Mouse (Mus musculus) megakaryocyte-erythroid progenitor cell, adult 5-6 weeks (primary cell): ENCODE results near the gene Nfkbiz. TPM values are rescaled to one million over a fixed set of nuclear protein-coding genes. Genes with fewer than 3 reads are reported as not detected.
"Not testable (repeated sequence)": the region's sequence is repeated elsewhere in the genome, so short reads cannot be mapped to it uniquely, and the experiment has no call there.

Experiments
- ATAC-seq: replicated peaks from 2 replicates; pipeline ENCODE4 v1.8.0; 2016; ENCODE audit warnings: mild to moderate bottlenecking, inconsistent platforms; ENCODE audit not compliant: severe bottlenecking, poor library complexity, low FRiP score, low TSS enrichment
- total RNA-seq, 2 experiments: library from RNA; stranded (forward) in 1 of 2; stranded (reverse) in 1 of 2; fragments of 200-1000, 215-1000 nt in 1 of 2; fragments of >200 nt in 1 of 2; fragmentation: Nextera tagmentation in 1 of 2; gene quantifications; 2 replicates each; pipeline ENCODE4 v1.2.3; 2014 to 2017

Nfkbiz gene
- total RNA-seq (2014; fragmentation: Nextera tagmentation) (3.5 and 4.9 TPM in 2 replicates), total RNA-seq (2017) (6.1 and 9.4 TPM in 2 replicates)

DNA sequence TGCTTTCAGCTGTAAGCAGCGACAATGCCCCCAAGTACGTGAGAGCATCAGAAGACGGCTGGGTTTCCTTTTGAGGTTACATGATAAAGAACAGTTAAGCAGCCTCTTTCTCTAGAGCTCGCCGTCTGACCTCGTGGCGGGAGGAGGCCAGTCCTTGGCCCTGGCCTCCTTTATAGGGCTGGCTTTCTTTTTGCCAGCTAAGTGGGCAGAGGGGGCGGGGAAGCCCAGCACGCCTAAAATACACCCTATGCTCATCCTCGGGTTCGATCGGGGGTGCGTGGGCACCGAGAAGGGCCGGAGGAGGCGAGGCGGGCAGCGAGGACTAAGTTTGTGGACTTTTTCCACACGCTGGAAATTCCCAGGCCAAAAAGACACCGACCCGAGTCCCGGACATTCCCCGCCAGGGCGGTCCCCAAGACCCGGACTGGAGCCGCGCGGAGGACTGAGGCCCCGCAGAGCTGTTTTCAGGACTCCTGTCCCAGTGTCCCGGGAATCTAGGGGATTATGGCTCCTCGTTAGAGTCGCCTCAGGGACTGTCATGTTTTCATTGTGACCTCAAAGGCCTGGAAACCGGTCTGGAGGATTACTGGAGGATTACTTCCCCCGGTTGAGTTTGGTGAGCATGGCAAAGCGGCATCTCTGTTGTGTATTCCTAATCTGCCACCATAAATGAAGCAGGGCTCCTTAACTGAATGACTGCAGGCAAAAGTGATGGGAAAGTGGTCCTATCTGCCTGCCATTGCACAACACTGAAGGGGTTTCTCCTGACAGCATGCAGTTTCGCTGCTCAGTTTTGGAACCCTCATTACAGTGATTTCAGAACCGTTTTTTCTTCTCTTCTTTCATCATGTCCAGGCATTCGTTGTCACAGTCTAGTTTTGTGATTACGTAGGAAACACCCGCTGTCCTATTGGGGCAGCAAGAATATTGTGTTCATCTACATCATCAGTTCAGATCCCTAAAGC is at the start of gene Nfkbiz:
Gene Nfkbiz (minus strand): TSS at position 390 of the 965 bp plus-strand sequence.
- ATAC-seq = peak; percentile 92

DNA sequence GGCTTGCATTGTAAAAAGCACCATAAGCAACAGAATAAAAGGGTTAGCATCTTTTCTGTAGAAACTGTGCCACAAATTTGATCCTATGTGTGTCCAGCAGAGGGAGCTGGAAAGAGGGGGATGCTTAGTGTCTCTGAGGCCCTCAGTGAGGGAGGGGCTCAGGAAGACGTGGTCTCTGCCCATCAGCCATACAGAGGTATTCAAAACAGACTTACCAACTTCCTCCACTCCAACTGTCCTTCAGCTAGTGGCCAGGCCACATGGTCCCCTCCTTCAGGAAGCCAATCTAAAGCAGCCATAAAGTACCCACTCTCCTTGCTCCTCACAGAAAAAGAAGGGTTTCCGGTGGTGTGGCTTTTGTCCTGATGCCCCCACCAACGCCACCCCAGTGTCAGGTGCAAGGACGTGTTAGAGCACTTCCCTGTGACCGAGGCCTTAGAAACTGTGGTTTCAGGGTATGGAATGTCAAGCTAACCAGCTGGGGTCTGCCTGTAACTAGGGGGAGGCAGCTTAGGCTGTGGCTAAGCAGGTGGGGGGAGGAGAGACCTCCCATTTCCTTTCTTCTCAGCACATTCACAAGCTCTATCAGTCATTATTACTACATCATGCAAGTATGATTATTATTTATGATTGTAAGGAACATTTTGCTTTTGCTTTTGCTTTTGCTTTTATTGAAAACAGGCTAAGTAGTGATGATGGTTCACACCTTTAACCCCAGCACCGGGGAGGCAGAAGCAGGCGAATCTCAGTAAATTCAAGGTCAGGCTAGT is 49.3 kb upstream of the Nfkbiz start:
- ATAC-seq = peak; percentile 72

DNA sequence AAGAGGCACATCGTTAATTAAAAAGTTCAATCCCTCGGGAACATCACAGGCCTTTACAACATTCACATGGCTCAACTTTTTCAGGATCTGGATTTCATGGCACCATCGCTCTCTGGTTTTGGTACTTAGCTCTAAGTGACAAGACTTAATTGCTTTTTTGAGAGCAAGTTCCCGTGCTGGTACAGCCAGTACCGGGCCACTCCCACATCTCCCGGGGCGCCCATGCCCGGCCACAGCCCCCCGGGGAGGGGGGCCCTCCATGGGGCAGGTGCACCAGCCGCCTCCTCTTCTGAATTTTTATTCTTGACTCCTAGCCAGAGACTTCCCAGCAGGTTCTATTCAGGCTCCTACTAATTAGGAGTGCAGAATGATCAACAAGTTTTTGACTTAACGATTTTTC is 45.5 kb upstream of the Nfkbiz start:
- no peak for ATAC-seq

DNA sequence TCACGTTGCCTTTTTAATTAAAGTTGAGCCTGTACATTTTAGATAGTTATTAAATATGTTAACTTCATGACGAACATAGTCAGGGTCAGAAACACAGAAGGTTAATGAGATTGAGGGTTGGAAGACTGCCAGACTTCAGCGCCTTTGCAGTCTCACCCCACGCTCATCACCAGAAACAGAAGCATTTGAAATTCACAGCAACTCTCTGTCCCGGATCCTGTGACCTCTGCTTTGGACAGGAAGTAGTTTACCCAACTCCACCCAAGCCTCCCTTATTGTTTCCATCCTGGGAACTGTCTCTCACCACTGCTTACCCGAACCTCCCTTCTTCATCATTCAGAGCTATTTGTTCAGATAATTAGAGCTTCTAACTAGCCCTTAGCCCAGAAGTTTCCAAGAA is 37.3 kb upstream of the Nfkbiz start:
- peak; percentile 63 for ATAC-seq

DNA sequence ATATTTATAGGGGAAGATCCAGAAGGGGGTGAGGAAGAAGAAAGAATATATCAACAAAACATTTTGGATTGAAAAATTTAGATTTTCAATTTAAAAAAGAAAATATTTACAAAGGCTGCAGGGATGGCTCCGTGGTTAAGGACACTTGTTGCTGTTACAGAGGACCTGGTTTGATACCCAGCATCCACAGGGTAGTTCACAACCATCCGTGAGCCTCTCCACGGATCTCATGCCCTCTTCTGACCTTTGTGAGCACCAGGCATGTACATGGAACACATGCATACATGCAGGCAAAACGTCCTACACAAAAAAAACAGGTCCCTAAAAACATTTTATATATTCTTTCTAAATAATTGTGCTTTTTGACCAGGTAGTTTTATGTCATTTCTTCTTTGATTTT is 25.1 kb upstream of the Nfkbiz start:
- ATAC-seq = no peak

DNA sequence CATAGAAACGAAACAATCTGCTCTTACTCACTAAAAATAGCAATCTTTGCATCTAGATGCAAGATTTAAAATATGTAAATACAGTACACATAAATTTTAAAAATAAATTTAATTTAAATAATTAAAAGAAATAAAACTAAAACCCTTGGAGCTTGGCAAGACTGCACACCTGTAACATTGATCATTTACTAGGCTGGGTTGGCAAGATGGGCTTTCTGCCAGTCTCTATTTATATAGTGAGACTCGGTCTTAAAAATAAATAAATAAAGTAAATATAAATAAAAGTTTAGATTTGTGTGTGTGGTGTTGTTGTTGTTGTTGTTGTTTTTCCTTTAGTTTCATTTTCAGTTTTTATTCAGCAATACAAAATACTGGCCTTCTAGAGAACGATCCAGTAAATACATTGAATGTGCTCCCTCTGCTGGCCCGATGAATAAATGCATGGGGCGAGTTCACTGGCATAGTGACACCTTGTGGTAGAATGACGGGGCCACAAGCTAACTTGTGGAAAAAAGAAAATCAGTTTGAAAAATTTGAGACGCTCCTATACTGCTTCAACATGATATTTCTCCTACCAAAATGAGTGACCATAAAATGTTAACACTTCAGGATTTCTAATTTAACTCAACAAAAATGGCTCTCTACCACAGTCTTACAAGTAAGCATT is 24.6 kb upstream of the Nfkbiz start:
- peak; percentile 92 for ATAC-seq

DNA sequence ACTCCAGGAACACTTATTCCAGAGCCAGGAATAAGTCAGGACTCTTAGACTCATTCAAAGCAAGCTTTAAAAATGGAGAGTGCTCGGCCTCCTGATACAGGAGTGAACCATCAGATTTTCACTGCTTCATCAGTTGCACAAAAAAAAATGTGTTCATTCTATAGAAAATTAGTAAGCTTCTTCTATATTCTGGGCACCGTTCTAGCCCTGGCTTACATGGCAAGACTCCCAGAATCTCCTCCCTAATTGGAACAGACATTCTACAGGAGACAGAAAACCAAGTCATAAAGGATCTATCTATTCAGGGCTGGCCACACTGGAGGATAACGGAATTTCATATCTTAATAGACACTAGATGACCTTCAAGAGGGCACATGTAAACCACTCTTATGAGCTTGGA is 22.4 kb upstream of the Nfkbiz start:
- ATAC-seq = no peak

DNA sequence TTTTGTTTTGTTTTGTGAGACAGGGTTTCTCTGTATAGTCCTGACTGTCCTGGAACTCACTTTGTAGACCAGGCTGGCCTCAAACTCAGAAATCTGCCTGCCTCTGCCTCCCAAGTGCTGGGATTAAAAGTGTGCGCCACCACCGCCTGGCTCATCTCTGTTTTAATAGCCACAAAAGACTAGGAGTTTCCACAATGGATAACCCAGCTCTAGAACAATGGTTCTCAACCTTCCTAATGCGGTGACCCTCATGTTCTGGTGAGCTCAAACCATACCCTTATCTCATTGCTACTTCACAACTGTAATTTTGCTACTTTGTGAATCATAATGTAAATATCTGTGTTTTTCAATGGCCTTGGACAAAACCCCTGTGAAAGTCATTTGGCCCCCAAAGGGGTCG is 20.7 kb upstream of the Nfkbiz start:
- not testable (repeated sequence) for ATAC-seq

DNA sequence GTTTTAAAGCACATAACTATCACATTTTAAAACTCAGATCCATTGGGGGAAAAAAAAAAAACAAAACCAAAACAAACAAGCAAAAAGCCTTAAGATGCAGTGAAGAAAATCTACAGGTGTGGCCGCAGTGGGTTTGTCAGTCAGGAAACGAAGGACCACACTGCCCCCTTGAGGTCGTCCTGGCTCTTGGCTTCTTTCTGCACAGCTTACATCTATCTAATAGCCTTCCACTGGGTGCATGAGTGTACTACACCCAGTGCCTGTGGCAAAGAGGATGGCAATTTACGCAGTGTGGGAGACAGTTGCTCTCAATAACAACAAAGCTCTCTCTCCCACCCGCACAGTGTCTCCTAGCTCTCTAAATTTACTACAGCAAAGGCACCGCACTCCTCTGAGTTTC is 19.8 kb upstream of the Nfkbiz start:
- peak; percentile 91 for ATAC-seq

DNA sequence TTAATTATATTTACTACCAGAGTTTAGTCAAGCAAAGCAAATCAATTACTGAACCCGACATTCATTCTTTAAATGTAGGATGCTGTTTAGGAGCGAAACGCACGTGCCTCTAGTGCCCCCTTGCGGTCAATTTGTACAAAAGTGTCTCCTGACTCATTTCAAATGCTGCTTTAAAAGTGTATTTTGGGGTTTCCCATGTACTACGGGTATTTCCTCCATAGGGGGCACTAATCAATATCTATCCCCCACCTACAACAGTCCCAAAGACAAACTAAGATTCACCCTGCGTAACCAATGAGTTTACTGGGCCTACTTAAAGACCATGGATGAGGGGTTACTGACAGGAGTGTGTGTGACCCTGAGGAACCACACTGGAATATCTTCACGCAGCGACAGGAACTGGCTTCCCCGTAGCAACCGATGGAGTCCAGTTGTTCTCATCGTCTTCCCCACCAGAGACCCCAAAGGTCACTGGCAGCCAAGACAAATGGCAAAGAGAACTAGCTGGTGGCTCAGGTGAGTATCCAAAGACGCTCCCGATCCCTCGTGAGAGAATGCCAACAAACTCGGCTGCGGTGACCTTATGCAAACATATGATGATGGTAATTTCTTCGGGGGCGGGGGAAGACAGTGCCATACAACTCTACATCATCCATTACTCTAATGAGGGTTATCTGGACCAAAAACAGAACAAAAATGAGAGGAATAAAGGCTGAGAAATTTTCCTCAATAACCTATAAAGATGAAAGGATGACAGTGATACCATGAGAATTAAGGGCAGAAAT is 14.4 kb upstream of the Nfkbiz start:
- ATAC-seq = peak; percentile 85

DNA sequence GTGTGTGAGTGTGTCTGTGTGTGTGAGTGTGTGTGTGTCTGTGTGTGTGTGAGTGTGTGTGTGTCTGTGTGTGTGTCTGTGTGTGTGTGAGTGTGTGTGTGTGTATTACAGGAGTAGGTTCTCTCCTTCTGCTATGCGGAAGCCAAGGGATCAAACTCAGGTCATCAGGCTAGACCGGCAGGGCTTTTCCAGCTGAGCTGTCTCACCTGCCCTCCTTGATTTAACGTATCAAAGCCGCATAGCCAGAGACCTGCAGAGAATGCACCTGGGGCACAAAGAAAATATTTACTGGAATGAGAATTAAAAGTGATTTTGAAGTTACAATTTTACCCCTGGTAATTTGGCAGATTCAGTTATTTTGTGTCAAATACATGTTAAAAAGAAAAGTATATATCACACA is 13.8 kb upstream of the Nfkbiz start:
- ATAC-seq = no peak

DNA sequence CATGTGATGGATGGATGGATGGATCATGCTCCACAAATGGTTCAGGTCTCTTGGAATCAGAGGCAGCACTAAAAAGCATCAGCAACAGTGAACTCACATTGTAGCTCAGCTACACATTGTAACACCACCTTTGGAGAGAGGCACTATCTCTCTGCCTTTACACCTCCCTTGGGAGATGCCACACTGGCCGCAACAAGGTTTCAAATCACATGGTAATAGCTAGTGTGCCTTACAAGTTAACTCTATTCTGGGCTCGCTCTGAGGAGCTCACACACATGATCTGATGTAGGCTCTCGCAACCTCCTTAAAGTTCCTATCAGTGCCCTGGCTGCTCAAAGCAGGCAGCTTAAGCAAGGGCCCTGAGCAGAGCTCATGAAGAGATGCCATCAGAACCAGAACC is 11.8 kb upstream of the Nfkbiz start:
- no peak for ATAC-seq

DNA sequence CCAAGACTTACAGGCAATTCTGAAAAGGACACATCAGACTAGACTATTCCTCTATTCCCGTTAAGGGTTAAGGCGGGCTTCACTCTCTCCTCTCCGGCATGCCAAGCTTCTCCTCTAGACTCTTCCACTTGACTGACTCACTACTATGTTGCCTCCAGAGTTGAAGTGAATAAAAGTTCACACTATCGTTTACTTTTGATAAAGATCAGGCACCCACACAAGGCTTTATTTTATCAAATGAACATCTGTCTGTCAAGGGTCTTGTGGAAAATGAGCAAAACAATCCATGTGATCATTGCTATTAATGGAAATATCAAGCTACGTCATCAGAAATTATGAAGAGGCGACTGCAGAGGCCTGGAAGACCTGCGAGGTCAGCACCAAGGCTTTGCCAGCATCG is 9.0 kb upstream of the Nfkbiz start:
- ATAC-seq = no peak

DNA sequence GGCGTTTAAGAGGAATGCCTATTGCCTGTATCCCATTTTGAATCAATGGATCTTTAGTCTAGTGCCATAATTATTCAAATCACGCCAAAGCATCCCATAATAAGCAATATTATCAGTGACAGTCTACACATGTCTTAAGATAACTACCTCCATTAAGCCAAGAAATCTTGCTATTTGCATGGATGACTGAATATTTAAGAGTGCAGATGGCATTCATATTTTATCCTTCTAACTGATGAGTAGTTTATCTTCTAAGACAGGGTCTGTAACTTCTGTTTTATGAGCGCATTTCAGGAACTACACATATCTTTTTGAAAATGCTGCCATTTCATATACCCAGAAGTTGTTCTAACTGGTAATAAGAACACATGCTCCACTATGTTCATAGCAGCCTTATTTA is 6.1 kb upstream of the Nfkbiz start:
- no peak for ATAC-seq

DNA sequence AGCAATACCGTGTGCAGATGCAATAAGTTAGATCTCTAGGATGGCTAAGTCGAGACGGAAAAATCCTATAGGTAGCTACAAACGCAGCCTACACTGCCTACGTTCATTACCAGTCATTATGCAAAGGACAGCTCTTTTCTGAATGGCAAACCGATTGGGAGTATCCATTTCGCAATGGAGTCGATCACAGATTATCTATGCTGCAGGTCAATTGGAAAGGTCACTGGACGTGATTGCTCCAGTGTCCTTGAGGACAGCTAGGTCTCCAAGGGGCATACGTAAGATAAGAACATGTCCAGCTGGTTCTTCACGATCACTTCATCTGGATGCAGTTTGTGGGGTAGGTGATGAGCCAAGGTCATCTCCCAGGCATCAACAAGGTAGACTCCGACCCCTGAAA is 5.2 kb upstream of the Nfkbiz start:
- no peak for ATAC-seq

DNA sequence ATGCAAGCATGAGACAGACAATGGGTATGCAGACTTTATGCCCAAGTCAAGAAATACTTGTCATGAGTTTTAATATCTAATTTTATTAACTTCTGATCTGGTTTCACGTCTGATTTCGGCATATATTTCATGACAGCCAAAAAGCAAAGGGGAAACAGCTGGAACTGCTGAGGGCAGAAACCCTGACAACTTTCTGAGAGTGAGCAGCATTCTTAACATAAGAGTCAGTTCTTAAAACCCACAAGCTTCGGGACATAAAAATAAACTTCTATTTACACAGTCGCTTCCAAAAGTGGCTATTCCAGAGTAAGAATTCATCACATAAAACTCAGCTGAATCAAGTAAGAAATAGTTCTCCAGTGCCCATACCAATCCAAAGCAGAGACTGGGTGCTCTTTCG is 4.4 kb upstream of the Nfkbiz start:
- no peak for ATAC-seq

DNA sequence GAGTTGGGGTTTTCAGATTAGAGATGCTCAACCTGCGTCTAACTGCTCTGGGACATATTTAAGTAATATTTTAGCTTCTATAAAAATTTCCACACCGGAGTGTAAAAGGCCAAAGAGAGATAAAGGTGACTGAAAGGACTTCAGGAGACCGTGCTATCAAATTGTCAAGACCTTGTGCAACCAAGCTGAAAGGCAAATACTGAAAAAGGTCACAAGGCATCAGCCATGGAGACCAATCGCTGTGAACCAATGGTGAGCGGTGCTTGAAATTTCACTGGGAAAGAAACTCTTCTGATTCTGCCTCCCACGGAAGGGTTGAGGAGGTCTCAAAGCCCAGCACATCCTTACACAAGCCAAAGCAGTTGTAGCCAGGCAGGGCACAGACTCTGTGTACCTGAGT is 2.8 kb upstream of the Nfkbiz start:
- no peak for ATAC-seq

DNA sequence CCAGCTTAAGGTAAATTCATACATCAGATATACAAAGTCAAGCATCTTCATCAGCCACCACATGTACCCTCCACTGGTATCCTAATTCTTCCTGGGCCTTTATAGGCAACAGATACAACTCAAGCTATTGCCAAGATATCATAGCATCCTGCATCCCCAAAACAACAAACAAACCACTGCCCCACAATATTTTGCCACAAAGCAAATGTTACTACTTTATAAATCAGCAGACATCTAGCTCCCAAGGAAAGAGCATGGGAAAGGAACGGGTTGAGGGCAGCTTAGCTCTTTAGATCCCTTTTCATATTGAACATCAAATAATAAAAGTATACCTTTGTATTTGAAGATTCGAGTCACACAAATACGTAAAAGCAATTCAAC is 580 bp downstream of the Nfkbiz start:
- no peak for ATAC-seq

DNA sequence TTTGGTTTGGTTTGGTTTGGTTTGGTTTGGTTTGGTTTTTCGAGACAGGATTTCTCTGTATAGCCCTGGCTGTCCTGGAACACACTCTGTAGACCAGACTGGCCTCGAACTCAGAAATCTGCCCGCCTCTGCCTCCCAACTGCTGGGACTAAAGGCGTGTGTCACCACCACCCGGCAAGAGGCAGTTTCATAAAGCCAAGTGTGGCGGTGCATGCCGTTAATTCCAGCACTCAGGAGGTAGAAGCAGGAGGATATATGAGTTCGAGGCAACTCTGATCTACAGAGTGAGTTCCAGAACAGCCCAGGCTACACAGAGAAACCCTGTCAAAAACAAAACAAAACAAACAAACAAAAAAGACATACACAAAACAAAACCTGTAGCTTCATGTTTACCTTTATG is 1.0 kb downstream of the Nfkbiz start:
- not testable (repeated sequence) for ATAC-seq
